Mouse (Mus musculus) embryonic fibroblast, embryonic 13.5 days (primary cell): ENCODE results near the gene Btbd11. TPM values are rescaled to one million over a fixed set of nuclear protein-coding genes. Genes with fewer than 3 reads are reported as not detected.
A peak's percentile ranks its signal among the peaks of the same experiment; 100 is the strongest.

Experiments
- H3K27ac ChIP-seq: 2 replicates; pipeline ENCODE4 v1.5.1; 2012; ENCODE audit warnings: low read length, control low read depth, inconsistent platforms; ENCODE audit not compliant: insufficient read depth
- H3K4me1 ChIP-seq: 2 replicates; pipeline ENCODE4 v1.6.1; 2011; ENCODE audit warnings: low read length; ENCODE audit not compliant: control insufficient read depth, insufficient read depth
- H3K4me3 ChIP-seq: 2 replicates; pipeline ENCODE4 v1.5.1; 2011; ENCODE audit warnings: mild to moderate bottlenecking, control low read depth, low read length; ENCODE audit not compliant: insufficient read depth
- CTCF ChIP-seq: IDR thresholded peaks from 2 replicates; pipeline ENCODE4 v1.5.1; 2011; ENCODE audit warnings: mild to moderate bottlenecking, control low read depth, low read length, moderate library complexity, borderline replicate concordance; ENCODE audit not compliant: insufficient read depth
- POLR2A ChIP-seq: IDR thresholded peaks from 2 replicates; pipeline ENCODE4 v1.6.1; 2011; ENCODE audit warnings: low read depth, mild to moderate bottlenecking, control low read depth, low read length, moderate library complexity
- polyA plus RNA-seq: library from polyadenylated mRNA; stranded (reverse); fragments of >200 nt; gene quantifications from 2 replicates; pipeline ENCODE4 v1.2.4, GENCODE M21; 2011; ENCODE audit warnings: low read depth; ENCODE audit not compliant: missing spikeins, insufficient read length

Btbd11 gene
- polyA plus RNA-seq, 1 experiment, result 6.9 TPM

- Histone ChIP-seq H3K4me3 (no peak overlapping the region), H3K4me1 (0 out of 2 replicates have a peak, but pooled peaks cover 2% of the 10 kb centered on the region), H3K27ac (no peak overlapping the region)
- no peak for TF ChIP-seq CTCF
- TF ChIP-seq POLR2A, result no peak
Observed at GRCm38 (mm10) chr10:85372108-85372507, 14.5 kb upstream of the Btbd11 start.

- H3K27ac ChIP-seq, result no peak overlapping the region
- H3K4me1 ChIP-seq, result no peaks in the 10 kb centered on the region
- TF ChIP-seq CTCF (no peak), POLR2A (no peak)
- no peak overlapping the region for H3K4me3 ChIP-seq
Observed at GRCm38 (mm10) chr10:85378972-85379371, 7.6 kb upstream of the Btbd11 start.

GRCm38 (mm10) chr10:85382981-85383380 is 3.6 kb upstream of the Btbd11 start:
- TF ChIP-seq POLR2A, result no peak
- TF ChIP-seq CTCF, result no peak
- Histone ChIP-seq H3K4me1 (no peaks in the 10 kb centered on the region), H3K27ac (no peak overlapping the region), H3K4me3 (no peak overlapping the region)

GRCm38 (mm10) chr10:85387219-85388070 is 831 bp downstream of the Btbd11 start:
- TF ChIP-seq CTCF, result no peak
- TF ChIP-seq POLR2A, result no peak
- Histone ChIP-seq H3K4me3 (peak overlapping the region; percentile 56), H3K27ac (no peak overlapping the region), H3K4me1 (no peaks in the 10 kb centered on the region)

GRCm38 (mm10) chr10:85388071-85388750 is 1.6 kb downstream of the Btbd11 start:
- no peak overlapping the region for H3K27ac ChIP-seq
- H3K4me1 ChIP-seq, result no peaks in the 10 kb centered on the region
- H3K4me3 ChIP-seq, result peak overlapping the region; percentile 56
- no peak for TF ChIP-seq POLR2A
- no peak for TF ChIP-seq CTCF

GRCm38 (mm10) chr10:85388751-85389115 is 2.1 kb downstream of the Btbd11 start:
- TF ChIP-seq POLR2A, result no peak
- TF ChIP-seq CTCF, result peak; percentile 74
- Histone ChIP-seq H3K4me1 (no peaks in the 10 kb centered on the region), H3K4me3 (peak overlapping the region; percentile 56), H3K27ac (no peak overlapping the region)

GRCm38 (mm10) chr10:85389286-85390139 is 2.9 kb downstream of the Btbd11 start:
- H3K4me3 ChIP-seq, result no peak overlapping the region

GRCm38 (mm10) chr10:85393016-85393415 is 6.4 kb downstream of the Btbd11 start:
- no peak overlapping the region for H3K4me3 ChIP-seq
- H3K4me1 ChIP-seq, result no peaks in the 10 kb centered on the region
- TF ChIP-seq CTCF, result no peak
- TF ChIP-seq POLR2A, result no peak
- no peak overlapping the region for H3K27ac ChIP-seq

More at GRCm38 (mm10) chr10:85389286-85390139, 2.9 kb downstream of the Btbd11 start:
- Histone ChIP-seq H3K4me1 (no peaks in the 10 kb centered on the region), H3K27ac (no peak overlapping the region)
- TF ChIP-seq POLR2A (no peak), CTCF (no peak)

GRCm38 (mm10) chr10:85394558-85394957 is 7.9 kb downstream of the Btbd11 start:
- TF ChIP-seq POLR2A (no peak), CTCF (no peak)
- Histone ChIP-seq H3K27ac (no peak overlapping the region), H3K4me1 (no peaks in the 10 kb centered on the region)

GRCm38 (mm10) chr10:85411120-85411519 is 24.5 kb downstream of the Btbd11 start:
- no peak for TF ChIP-seq POLR2A
- TF ChIP-seq CTCF, result no peak
- Histone ChIP-seq H3K4me1 (no peaks in the 10 kb centered on the region), H3K4me3 (no peak overlapping the region), H3K27ac (no peak overlapping the region)

More at GRCm38 (mm10) chr10:85394558-85394957, 7.9 kb downstream of the Btbd11 start:
- H3K4me3 ChIP-seq, result no peak overlapping the region
